Mouse (Mus musculus): ENCODE data around the gene Gm37240. TPM values are rescaled to one million over a fixed set of nuclear protein-coding genes. Genes with fewer than 3 reads are reported as not detected.

Gm37240 gene
- total RNA-seq, 2 experiments from 2014 or later, result 0.66 to 1.3 TPM

DNA sequence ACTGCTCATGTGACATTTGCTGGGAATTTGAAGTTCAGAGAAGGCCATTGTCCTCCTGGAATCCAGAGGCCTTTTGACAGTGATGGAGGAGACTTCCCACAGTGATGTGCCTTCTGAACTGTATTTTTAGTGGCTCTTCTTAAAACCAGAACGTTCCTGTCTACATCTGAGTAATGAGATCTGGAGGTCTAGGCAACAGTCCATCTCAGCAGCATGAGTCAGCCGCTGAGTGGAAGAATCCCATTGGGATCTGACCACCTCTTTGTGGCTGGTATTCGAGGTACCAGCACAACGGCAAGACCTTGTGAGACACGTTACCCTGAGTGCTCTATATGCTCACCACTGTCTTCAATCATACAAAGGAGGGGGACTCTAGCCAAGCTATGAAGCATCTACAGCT lies 723.9 kb downstream of the Gm37240 start:
- intact Hi-C loops (cut with DNase I), result no loop called here
- no peak for DNase-seq (ENCODE audit: low spot score in 2 of 2)

DNA sequence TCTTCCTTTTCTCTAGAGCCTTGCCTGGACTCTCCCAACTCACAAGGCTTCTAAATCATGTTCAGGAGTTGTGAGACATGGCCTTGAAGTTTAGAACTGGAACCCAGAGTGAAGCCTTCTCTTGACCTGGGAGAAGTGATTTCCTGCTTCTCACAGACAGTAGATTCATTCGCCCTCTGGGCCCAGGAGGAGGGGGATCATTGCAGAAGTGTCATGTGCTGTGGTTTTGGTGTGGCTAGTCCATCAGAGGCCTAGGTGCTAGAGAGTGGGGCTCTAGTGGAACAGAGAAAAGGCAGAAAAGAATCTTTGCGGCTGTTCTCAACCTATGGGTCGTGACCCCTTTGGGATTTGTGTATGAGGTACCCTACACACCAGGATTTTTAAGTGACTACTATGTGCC lies 724.9 kb downstream of the Gm37240 start:
- intact Hi-C loops (cut with DNase I), result no loop called here
- no peak for DNase-seq (ENCODE audit: low spot score in 2 of 2)

DNA sequence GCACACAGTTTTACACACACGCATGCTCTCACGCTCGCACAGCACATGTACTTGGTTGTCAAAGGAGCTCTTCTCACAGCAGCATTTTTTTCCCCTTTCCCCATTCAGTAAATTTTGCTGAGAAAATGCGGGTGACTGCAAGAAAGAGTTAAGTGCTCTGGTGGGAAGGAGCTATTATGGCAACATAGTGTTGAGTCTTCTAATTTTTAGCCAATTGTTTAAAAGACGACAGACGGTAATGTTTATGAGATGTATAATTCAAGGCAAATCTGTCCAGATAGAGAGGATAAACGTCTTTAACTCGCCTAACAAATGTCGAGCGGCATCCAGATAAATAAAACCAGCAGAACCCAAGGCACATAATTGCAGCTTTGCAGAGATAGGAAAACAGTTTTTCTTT lies 726.5 kb downstream of the Gm37240 start:
- intact Hi-C loops (cut with DNase I), result no loop called here
- no peak for DNase-seq (ENCODE audit: low spot score in 2 of 2)

DNA sequence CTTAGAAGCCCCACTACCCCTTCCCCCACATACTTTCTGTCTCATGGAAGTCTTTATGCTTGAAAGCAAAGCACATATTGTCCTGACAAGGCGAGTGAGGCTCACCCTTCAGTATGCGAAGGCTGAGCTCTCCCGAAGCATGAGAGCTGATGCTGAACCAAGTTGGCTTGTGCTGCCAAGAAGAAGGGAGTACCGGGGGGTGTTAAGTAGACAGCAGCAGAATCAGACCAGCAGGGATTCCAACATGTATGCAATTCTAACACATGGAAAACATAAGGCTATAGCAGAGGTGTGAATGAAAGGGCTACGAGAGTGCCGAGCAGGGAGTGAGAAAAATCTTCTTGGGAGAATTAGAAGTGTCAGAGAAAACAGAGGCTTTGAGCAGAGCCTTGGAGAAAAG lies 727.7 kb downstream of the Gm37240 start:
- DNase-seq (ENCODE audit: low spot score in 2 of 2), result peak in 1 of 2 experiments; percentile 12
- intact Hi-C loops (cut with DNase I), result no loop called here

DNA sequence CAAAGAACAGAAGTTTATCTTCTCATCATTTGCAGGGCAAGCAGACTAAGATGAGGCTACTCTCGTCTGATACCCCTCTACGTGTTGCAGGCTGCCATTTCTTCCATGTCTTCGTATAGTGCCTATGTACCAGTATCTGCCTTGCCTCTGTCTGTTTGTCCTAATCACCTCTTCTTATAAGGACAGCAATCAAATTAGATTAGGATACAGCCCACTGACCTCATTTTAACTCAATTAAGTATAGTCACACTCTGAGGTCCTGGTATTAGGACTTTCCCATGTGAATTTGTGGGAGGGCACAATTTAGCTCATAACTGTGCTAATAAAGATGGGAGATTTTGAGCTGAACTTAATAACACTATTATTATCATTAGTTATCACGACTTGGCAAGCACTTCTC lies 738.5 kb downstream of the Gm37240 start:
- DNase-seq (ENCODE audit: low spot score in 2 of 2), result no peak
- intact Hi-C loops (cut with DNase I), result loop anchor here (10.0 kb wide), 1 partner anchor 124 kb away; no protein-coding TSS in a partner anchor

DNA sequence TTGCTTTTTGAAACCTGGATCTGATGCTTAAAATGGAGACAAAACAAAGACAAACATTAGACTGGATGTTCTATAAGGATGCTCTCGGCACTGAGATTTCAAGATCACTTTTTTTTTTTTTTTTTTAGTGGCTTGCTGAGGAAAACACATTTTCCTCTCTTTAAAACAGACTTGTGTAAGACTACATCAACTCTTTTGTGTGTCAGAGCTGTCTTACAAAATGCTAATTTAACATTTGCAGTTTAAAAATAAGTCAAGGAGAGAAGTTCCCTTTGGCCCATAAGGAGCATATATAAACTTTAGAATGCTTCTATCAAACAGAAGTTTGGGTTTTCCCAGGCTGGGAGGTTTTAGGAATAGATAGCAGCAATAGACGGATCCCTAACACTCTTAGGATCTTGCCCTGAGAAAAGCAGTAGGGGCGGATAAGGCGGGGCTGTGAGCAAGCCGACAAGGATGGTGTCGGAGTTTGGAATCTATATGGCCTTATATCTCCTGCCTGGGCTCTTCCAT lies 739.2 kb downstream of the Gm37240 start:
- intact Hi-C loops (cut with DNase I), result loop anchor here (10.0 kb wide), 1 partner anchor 123 kb away; no protein-coding TSS in a partner anchor

DNA sequence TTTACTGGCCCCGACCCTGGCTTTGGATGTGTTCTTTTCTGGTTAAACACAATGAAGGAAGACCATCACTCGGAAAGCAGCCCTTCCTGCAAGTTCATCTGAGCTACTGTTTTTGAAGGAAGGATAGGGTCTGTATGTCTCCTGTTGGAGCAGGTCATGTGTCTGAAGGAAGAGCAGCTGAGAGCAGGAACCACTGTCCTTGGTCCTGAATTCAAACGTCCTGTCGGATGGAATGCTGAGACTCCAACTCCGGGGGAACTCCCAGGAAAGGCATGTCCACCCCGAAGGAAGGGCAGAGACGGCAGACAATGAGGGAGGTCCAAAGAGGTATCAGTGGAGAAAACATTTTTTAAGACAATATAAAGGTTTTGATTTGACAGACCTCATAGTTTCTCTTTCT lies 741.8 kb downstream of the Gm37240 start:
- intact Hi-C loops (cut with DNase I), result loop anchor here (10.0 kb wide), 1 partner anchor 121 kb away; no protein-coding TSS in a partner anchor
- DNase-seq (ENCODE audit: low spot score in 2 of 2), result no peak

More for the DNA sequence above, 739.2 kb downstream of the Gm37240 start:
- no peak for DNase-seq (ENCODE audit: low spot score in 2 of 2)

DNA sequence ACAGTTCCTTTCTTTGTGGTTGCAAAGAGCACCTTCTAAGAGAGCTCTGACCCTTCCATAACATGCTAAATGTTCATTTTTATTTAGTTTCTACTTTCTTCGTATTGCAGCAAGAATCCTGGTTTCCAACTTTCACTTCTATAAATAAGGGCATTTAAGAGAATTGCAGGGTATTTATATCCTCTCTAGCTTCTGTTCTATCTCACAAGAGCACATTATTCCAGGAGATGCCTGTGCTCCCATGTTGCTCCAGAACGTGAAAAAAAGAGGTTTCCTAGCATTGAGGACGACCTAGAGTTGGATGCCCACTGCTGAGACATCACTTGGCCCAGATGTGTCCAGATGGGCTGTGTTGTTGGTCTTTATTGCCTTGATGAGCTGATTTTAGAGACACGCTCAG lies 742.2 kb downstream of the Gm37240 start:
- intact Hi-C loops (cut with DNase I), result loop anchor here (10.0 kb wide), 1 partner anchor 120 kb away; no protein-coding TSS in a partner anchor
- peak in 1 of 2 experiments; percentile 44 for DNase-seq (ENCODE audit: low spot score in 2 of 2)

DNA sequence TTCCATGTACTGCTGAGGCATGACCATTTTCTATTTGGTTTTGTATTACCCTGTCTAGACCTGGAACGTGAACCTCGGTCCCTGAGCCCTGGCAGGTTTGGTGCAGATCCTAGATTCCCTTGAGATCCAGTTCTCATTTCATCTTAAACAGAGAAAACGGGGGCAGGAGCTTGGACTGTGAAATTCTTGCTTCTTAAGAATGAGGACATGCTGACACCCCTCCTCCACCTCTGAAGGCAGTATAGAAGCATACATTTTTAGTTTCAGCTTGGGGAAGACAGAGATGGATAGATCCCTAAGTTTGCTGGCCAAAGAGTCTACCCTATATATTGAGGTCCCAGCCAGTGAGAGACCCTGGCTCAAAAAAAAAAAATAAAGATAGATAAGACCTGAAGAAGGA lies 742.9 kb downstream of the Gm37240 start:
- intact Hi-C loops (cut with DNase I), result loop anchor here (10.0 kb wide), 1 partner anchor 120 kb away; no protein-coding TSS in a partner anchor

DNA sequence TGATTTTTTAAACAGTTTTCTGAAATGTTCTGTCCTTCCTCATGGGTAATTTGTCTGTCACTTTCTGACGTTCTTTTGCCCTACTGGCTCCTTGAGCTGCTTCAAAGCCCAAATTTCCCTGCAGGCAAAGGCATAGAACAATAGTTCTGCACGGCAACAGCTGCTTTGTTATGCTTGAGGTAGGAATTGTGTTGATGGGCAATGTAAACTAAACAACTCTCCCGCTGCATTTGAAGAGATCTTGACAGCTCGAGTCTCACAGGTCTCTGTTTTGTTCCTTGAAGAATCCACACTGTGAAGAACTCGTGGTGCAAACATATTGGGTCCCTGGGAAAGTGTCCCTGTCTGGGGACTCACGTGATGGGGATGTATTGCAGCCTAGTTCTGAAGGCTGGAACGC lies 746.8 kb downstream of the Gm37240 start:
- intact Hi-C loops (cut with DNase I), result loop anchor here (10.0 kb wide), 1 partner anchor 116 kb away; no protein-coding TSS in a partner anchor
- DNase-seq (ENCODE audit: low spot score in 2 of 2), result no peak

More for the DNA sequence above, 742.9 kb downstream of the Gm37240 start:
- DNase-seq (ENCODE audit: low spot score in 2 of 2), result peak in 1 of 2 experiments; percentile 35

DNA sequence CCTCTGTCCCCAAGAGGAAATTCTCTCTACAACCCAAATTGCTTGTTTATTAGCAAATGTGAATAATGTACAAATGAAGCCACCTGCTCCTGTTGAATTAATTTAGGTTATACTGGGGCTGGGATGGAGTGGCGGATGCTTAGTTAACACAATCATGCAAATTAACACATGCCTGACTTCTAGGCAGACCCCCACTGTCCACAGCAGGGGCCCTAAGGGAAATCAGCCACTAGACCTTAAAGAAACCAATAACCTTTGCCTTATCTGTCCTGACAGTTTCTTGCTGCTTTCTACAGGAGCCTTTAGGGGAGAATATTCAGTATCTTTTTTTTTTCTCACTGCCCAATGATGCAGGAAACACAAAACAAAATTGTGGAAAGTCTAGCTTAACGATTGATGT lies 748.9 kb downstream of the Gm37240 start:
- no peak for DNase-seq (ENCODE audit: low spot score in 2 of 2)
- intact Hi-C loops (cut with DNase I), result no loop called here

DNA sequence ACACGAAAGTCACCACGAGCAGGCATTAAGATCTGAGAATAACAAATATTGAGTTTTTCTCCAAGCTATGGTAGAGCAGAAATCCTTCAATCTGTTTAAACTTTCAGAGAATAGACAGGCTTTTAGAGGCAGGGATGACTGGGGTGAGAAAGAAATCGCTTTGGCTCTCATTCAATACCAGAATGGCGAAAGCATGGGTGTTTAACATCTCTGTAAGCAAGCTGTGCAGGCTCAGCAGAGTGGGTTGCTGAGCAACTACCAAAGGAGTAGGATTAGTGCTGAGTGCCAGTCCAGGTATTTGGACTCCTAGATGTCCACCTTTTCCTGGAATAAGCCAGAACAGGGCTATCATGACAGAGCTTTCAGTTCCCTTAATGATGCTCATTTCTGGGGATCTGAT lies 753.8 kb downstream of the Gm37240 start:
- no peak for DNase-seq (ENCODE audit: low spot score in 2 of 2)
- intact Hi-C loops (cut with DNase I), result no loop called here

DNA sequence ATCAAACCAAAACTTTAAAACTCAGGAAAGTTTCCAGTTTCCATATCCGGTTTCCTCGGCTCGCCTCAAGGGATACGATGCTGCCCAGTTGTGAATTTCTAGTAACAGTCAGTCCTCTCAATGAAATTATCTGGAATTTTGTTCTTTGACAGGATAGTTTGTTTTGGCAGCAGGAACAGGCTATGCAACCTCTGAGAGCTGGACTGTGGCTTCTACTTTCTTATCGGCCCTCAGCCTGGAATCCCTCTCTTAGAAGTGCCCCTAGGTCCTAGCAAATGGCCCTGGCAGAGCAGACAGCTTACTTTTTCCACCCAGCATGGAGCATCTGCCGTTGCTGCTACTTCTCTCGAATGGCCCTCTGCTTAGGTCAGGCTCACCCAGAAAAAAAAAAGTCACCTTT lies 755.4 kb downstream of the Gm37240 start:
- no peak for DNase-seq (ENCODE audit: low spot score in 2 of 2)
- intact Hi-C loops (cut with DNase I), result no loop called here

DNA sequence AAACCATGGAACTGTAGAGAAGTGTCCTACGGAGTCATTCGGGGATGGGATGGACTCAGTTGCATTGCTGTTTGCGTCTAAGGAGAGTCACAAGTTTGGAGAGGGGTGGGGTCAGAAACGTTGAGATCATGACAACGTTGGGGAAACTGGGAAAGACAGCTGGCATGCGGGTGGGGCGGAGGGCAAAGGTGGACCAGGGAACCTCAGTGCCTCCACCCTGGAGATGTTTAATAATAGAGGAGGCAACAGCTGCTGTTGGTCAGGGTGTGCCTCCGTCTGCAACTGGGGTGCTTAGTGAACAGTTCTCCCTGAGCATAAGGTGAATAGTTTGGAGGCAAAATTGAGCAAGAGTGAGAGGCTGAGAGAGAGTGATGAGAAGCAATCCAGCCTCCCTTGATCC lies 758.8 kb downstream of the Gm37240 start:
- intact Hi-C loops (cut with DNase I), result no loop called here

DNA sequence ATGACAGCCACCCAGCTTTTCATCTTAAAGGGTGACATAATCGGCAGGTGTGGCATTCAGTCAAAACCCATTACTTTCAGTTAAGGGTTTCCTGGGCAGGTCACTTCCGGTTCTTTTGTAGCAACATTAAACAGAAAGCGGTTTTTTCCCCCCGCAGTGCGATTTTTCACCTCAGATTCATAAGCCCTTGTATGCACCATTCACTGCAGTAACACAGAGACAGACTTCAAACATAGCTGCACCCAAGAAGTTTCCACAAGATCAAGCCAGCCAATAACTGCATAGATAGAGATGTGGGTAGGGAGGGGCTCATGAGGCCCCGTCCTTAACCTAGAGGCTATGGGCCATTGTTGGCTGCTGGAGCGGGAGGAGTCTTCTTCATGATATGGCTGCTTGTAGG lies 760.3 kb downstream of the Gm37240 start:
- intact Hi-C loops (cut with DNase I), result no loop called here
- DNase-seq (ENCODE audit: low spot score in 2 of 2), result no peak

More for the DNA sequence above, 758.8 kb downstream of the Gm37240 start:
- DNase-seq (ENCODE audit: low spot score in 2 of 2), result no peak

DNA sequence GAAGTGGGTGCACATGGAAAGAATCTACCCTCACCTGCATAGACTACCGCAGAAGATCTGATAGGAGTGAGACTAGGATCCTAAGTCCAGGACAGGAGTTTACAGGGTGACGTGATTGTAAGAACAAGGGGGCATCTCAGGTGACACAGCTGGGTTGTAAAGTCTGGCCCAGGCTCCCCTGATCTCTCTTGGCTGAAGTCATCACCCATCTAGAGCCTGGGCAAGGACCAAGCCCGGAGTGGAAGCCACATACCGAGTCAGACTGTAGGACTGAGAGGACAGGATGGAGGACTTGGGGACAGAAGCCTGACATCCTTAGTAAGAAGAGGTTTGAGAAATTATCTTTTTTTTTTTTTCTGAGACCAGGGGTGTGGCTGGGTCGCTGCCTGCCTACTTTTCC lies 761.8 kb downstream of the Gm37240 start:
- DNase-seq (ENCODE audit: low spot score in 2 of 2), result no peak
- intact Hi-C loops (cut with DNase I), result no loop called here

DNA sequence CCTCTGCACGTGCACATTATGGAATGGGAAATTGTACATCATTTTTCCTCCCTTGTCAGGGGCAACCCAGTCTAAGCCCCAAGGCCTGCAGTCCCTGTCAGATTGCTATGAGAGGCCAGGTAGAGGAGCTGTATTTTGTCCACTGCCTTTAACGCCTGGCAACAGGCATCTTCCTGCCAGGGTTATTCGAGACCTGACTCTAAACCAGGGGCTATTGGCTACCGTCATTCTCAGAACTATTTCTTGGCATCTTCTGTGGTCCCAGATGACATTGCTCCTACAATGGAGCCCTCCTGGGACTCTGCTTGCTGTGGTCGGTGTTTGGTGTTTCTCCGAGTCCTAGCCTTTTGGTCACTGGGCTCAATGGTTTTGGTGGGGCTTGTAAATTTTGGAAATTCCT lies 762.4 kb downstream of the Gm37240 start:
- DNase-seq (ENCODE audit: low spot score in 2 of 2), result no peak
- intact Hi-C loops (cut with DNase I), result no loop called here

DNA sequence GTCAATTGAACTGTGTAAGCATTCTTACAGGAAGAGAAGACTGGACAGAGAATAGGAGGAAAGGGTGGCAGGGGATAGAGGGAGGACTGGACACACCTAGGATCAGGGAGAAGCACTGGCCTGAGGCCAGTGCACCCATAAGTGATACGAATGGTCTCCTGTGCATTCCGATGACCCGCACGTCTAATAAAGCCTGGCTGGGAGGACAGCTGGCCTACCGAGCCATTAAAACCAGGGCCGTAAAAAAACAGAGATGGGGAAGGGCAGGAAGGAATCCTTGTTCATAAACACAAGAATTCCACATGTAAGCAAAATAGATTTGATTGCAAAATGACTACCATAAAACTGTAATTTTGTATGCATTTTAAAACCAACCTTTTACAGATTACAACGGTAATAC lies 762.9 kb downstream of the Gm37240 start:
- no peak for DNase-seq (ENCODE audit: low spot score in 2 of 2)
- intact Hi-C loops (cut with DNase I), result no loop called here

DNA sequence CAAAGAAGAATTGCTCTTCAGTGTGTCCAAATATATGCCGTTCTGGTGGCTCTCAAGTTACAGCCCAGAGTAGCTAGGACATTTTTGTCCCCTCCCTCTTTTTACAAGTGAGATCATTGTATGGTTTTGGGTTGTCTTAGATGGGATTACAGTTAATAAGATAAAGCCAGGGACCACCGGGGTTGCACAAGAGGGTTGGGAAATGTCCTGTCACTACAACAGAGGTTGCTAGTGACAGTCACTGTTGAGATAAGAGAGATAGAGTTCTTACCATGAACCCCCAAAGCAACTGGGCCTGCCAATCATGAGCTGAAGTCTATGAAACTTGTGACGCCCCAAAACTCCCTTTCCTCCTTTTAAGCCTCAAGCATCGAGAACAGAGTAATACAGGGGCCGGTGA lies 769.6 kb downstream of the Gm37240 start:
- intact Hi-C loops (cut with DNase I), result no loop called here
- no peak for DNase-seq (ENCODE audit: low spot score in 2 of 2)

DNA sequence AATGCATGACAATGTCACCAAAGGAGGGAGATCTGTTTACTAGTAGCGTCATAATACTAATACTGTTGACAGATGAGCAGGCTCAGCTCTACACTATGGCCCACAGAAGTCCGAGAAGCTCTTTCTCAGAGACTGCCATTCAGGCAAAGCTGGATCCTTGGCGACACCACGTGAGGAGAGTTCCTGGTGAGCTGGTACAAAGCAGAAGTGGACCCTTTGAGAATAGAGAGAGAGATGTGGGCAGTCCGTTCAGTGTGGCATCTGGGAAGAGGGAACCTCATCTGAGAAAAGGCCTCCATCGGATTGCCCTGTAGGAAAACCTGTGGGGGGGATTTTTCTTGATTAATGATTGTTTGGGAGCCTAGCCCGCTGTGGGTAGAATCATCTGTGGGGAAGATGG lies 770.3 kb downstream of the Gm37240 start:
- intact Hi-C loops (cut with DNase I), result no loop called here
- no peak for DNase-seq (ENCODE audit: low spot score in 2 of 2)

DNA sequence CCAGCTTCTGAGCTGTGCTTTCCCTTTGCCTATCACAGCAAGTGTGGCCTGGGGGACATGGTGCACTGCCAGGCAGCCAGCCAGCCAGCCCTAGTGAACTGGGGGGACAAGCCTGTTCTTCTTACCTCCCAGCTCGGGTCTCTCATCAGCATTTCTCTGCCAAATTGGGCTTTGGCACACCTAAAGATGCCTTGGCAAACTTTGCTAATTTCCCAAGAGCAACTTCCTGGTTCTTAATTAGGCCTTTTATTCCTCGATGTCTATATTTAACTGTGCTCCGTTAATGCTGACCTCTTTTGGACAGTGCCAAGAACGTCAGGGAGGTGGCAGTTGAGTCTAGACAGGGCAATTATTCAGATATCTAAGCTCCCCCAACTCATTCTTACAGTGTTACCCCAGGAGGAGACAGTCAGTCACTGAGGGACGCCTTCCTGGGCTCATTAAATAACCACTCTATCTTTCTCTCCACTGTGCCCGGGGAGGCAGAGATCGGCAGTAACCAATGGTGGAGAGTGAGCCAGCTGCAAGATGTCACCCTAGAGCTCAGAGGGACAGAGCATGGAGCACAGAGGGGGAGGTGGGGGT lies 771.3 kb downstream of the Gm37240 start:
- intact Hi-C loops (cut with DNase I), result no loop called here
- DNase-seq (ENCODE audit: low spot score in 2 of 2), result no peak

DNA sequence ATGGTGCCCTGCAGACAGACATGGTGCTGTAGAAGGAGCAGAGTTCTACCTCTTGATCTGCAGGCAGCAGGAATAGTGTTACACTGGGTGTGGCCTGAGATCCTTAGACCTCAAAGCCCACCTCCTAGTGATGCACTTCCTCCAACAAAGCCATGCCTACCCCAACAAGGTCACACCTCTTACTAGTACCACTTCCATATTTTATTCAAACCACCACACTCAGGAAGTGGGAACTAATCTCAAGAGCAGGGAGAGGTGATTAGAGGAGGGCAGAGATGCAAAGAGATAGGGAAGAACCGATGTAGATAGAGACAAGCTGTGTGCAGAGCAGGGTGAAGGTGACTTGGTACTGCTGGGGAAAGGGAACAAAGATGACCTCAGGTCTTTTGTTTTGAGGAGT lies 773.8 kb downstream of the Gm37240 start:
- no peak for DNase-seq (ENCODE audit: low spot score in 2 of 2)
- intact Hi-C loops (cut with DNase I), result no loop called here

Data from left cerebral cortex, postnatal 36 days (tissue).